Mouse (Mus musculus) adrenal gland, postnatal 25 days (tissue): ENCODE measurements around the gene Narf. TPM values are rescaled to one million over a fixed set of nuclear protein-coding genes. Genes with fewer than 3 reads are reported as not detected.
A peak's percentile ranks its signal among the peaks of the same experiment; 100 is the strongest.

Source experiments
- DNase-seq: peaks from one replicate; pipeline ENCODE4 v3.0.0; 2021; ENCODE audit warnings: mixed read lengths
- total RNA-seq: library from RNA; stranded (reverse); gene quantifications from 2 replicates; pipeline ENCODE4 v1.2.3, GENCODE M21; 2021

Narf gene
- total RNA-seq, 1 experiment from 2014 or later = 33.1 TPM

GRCm38 (mm10) chr11:121235475-121236238, 1.4 kb upstream of the Narf start:
- no peak for DNase-seq

GRCm38 (mm10) chr11:121237345-121238128, 484 bp downstream of the Narf start:
- no peak for DNase-seq

- DNase-seq = no peak
Observed at GRCm38 (mm10) chr11:121239669-121240068, 2.6 kb downstream of the Narf start.

GRCm38 (mm10) chr11:121250196-121250595, 13.1 kb downstream of the Narf start:
- DNase-seq = no peak

- DNase-seq = peak; percentile 95
Observed at GRCm38 (mm10) chr11:121259160-121260100, 22.4 kb downstream of the Narf start, which contains the start of gene Foxk2. TSS of gene Foxk2 (plus strand) at chr11:121259990.

GRCm38 (mm10) chr11:121260211-121260906, 23.3 kb downstream of the Narf start:
- DNase-seq = peak; percentile 36

GRCm38 (mm10) chr11:121261074-121261473, 24.0 kb downstream of the Narf start:
- no peak for DNase-seq

GRCm38 (mm10) chr11:121277516-121277915, 40.5 kb downstream of the Narf start:
- DNase-seq = no peak

- DNase-seq = no peak
Observed at GRCm38 (mm10) chr11:121278011-121278410, 41.0 kb downstream of the Narf start.

GRCm38 (mm10) chr11:121282911-121283310, 45.9 kb downstream of the Narf start:
- no peak for DNase-seq

- no peak for DNase-seq
Observed at GRCm38 (mm10) chr11:121289859-121290258, 52.8 kb downstream of the Narf start.

- DNase-seq = peak; percentile 43
Observed at GRCm38 (mm10) chr11:121294771-121295170, 57.7 kb downstream of the Narf start.

- DNase-seq = no peak
Observed at GRCm38 (mm10) chr11:121298493-121298892, 61.4 kb downstream of the Narf start.

GRCm38 (mm10) chr11:121300265-121300664, 63.2 kb downstream of the Narf start:
- DNase-seq = no peak

- no peak for DNase-seq
Observed at GRCm38 (mm10) chr11:121305371-121305770, 68.3 kb downstream of the Narf start.

Other genes with a start within 250 kb of the Narf start
- 117 and 144 TPM in 2 replicates for gene Csnk1d, start 245.9 kb upstream of the Narf start, total RNA-seq
- not detected in 2 replicates for gene Cd7, start 197.8 kb upstream of the Narf start, total RNA-seq
- not detected in 2 replicates for gene Sectm1b, start 173.7 kb upstream of the Narf start, total RNA-seq
- gene Sectm1a, start 156.0 kb upstream of the Narf start, total RNA-seq = not detected in 2 replicates
- not detected in 2 replicates for gene Tex19.2, start 118.6 kb upstream of the Narf start, total RNA-seq
- gene Tex19.1, start 91.1 kb upstream of the Narf start, total RNA-seq = not detected in 2 replicates
- not detected in 2 replicates for gene Uts2r, start 77.0 kb upstream of the Narf start, total RNA-seq
- gene Hexdc, start 32.8 kb upstream of the Narf start, total RNA-seq = 9.2 and 17.1 TPM in 2 replicates
- gene Ogfod3, start 32.5 kb upstream of the Narf start, total RNA-seq = 25.0 and 26.2 TPM in 2 replicates
- gene Cybc1, start 7.9 kb upstream of the Narf start, total RNA-seq = 21.1 and 24.8 TPM in 2 replicates
- gene Foxk2, start 22.7 kb downstream of the Narf start, total RNA-seq = 38.7 and 51.6 TPM in 2 replicates
- 50.2 and 68.6 TPM in 2 replicates for gene Wdr45b, start 117.2 kb downstream of the Narf start, total RNA-seq
- gene Rab40b, start 151.0 kb downstream of the Narf start, total RNA-seq = 5.9 and 7.6 TPM in 2 replicates
- 14.3 and 18.6 TPM in 2 replicates for gene Fn3krp, start 184.1 kb downstream of the Narf start, total RNA-seq
- gene Fn3k, start 197.7 kb downstream of the Narf start, total RNA-seq = 5.2 and 5.6 TPM in 2 replicates
- gene Tbcd, start 214.7 kb downstream of the Narf start, total RNA-seq = 37.5 and 40.4 TPM in 2 replicates